In the genomic region with DNA sequence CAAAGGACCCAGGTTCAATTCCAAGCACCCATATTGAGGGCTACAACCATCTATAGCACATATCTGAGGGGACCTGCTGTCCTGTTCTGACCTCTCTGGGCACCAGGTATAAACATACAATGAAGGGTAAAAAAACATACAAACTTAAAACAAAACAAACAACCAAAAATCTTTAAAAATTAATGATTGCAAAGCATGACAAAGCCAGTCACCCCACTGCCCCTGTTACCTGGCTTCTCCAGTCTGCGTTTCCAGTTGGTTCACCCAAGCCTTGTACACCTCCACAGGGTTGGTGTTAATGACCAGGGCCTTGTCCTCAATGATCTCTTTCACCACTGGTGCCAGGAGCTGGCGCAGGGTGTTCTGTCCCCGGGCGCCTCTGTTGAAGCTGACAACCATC, we compare ENCODE assay signal across 30 mouse cellular contexts. TPM values are rescaled to one million over a fixed set of nuclear protein-coding genes. Genes with fewer than 3 reads are reported as not detected.
"Had no signal": no experiment of that assay in that cellular context is flagged by ENCODE, and none has a peak within 500 bp of the region (broad histone marks: within the 10 kb centered on the region; RNA-seq: fewer than 3 reads in every experiment).

No protein-coding gene starts in this region.

- H3K9ac ChIP-seq: embryonic facial prominence, embryonic 12.5 days; embryonic facial prominence, embryonic 13.5 days; embryonic facial prominence, embryonic 15.5 days; forebrain, embryonic 12.5 days; forebrain, embryonic 13.5 days; forebrain, embryonic 15.5 days; forebrain, postnatal 0 days had no signal

- H3K4me1 ChIP-seq: embryonic facial prominence, embryonic 12.5 days; embryonic facial prominence, embryonic 13.5 days; embryonic facial prominence, embryonic 15.5 days; forebrain, embryonic 12.5 days had no signal

- H3K9me3 ChIP-seq: embryonic facial prominence, embryonic 10.5 days; embryonic facial prominence, embryonic 12.5 days; embryonic facial prominence, embryonic 13.5 days; embryonic facial prominence, embryonic 15.5 days; forebrain, embryonic 10.5 days; forebrain, embryonic 12.5 days; forebrain, embryonic 13.5 days; forebrain, embryonic 15.5 days had no signal

- H3K27ac ChIP-seq: embryonic facial prominence, embryonic 10.5 days; embryonic facial prominence, embryonic 12.5 days; embryonic facial prominence, embryonic 13.5 days; embryonic facial prominence, embryonic 15.5 days; forebrain, embryonic 10.5 days; forebrain, embryonic 12.5 days; forebrain, embryonic 13.5 days; forebrain, embryonic 15.5 days; gastrocnemius, adult 2 months; heart, adult 2 months had no signal

- DNase-seq: cerebellum, adult 2 months; cerebellum, adult 8-10 months; cerebellum, adult 9-10 months; cerebellum, adult 9-11 months; cerebellum, postnatal 10 days; cerebellum, postnatal 14 days; cerebellum, postnatal 25 days; cerebellum, postnatal 36 days; embryo, embryonic 11 days; forebrain, postnatal 0 days; gastrocnemius, adult 2 months; gastrocnemius, postnatal 10 days; gastrocnemius, postnatal 14 days; gastrocnemius, postnatal 25 days; gastrocnemius, postnatal 36 days; heart, adult 18-20 months; heart, adult 2 months had no signal

- H3K4me2 ChIP-seq: embryonic facial prominence, embryonic 12.5 days; embryonic facial prominence, embryonic 13.5 days; embryonic facial prominence, embryonic 15.5 days; forebrain, embryonic 12.5 days; forebrain, embryonic 13.5 days; forebrain, embryonic 15.5 days had no signal

- H3K36me3 ChIP-seq: forebrain, embryonic 15.5 days had no signal

- H3K4me3 ChIP-seq: embryonic facial prominence, embryonic 10.5 days; embryonic facial prominence, embryonic 12.5 days; embryonic facial prominence, embryonic 13.5 days; embryonic facial prominence, embryonic 15.5 days; erythroblast, embryonic 14.5 days; forebrain, embryonic 10.5 days; forebrain, embryonic 12.5 days; forebrain, embryonic 13.5 days; forebrain, embryonic 15.5 days; gastrocnemius, adult 2 months; heart, adult 2 months had no signal

- H3K27me3 ChIP-seq: embryonic facial prominence, embryonic 12.5 days; embryonic facial prominence, embryonic 13.5 days; embryonic facial prominence, embryonic 15.5 days; forebrain, embryonic 12.5 days; forebrain, embryonic 13.5 days; forebrain, embryonic 15.5 days had no signal

- ATAC-seq: forebrain, embryonic 13.5 days; forebrain, embryonic 14.5 days; forebrain, embryonic 15.5 days; forebrain, embryonic 16.5 days; forebrain, postnatal 0 days had no signal

RNA-seq across cellular contexts. Expression of a gene that starts 32.8 kb away (rescaled TPM):
- total RNA-seq: gastrocnemius, adult 18-20 months; gastrocnemius, adult 2 months; gastrocnemius, adult 8-10 months; gastrocnemius, postnatal 14 days; gastrocnemius, postnatal 25 days; gastrocnemius, postnatal 36 days had no signal
- polyA plus RNA-seq: erythroblast, embryonic 14.5 days had no signal
